Mouse (Mus musculus) cerebellum, adult 11-12 months (tissue): Measurements from ENCODE around the gene Cisd3.

Experiments used
- DNase-seq: peaks from one replicate; pipeline ENCODE4 v3.0.0; 2022

Gene Cisd3

DNA sequence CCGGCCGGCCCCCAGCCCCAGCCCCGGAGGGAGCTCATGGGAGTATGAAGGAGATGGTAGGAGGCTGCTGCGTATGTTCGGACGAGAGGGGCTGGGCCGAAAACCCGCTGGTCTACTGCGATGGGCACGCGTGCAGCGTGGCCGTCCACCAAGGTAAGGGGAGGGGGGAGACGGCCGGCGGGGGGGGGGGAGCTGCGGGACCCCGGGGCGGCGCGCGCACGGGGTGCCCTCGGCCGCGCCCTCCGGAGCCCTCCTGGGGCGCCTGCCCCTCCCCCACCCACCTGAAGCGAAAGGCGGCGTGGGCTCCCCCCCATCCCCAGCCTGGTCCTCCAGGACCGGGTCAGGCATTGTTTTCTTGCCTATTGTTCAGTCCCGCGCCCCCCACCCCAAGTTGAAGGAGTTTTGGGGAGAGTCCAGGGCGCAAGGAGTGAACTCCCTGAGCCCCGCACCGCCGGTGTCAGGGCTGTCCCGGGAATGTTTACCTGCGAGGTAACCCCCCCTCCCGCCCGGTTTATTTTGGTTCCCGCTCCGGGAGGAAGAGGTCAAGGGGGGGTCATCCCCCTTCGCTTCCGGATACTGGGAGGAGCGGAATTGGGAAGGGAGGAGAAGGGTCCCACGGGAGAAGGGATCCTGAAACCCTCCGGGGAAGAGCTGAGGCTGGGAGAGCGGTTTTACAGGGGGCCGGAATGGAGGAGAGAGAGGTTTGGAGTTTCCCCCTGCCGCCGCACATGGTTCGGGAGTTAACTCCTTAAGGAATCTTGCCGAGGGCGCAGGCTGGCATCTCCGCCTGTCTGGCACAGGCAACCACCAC, 21.9 kb upstream of the Cisd3 start:
- peak; percentile 71 for DNase-seq

DNA sequence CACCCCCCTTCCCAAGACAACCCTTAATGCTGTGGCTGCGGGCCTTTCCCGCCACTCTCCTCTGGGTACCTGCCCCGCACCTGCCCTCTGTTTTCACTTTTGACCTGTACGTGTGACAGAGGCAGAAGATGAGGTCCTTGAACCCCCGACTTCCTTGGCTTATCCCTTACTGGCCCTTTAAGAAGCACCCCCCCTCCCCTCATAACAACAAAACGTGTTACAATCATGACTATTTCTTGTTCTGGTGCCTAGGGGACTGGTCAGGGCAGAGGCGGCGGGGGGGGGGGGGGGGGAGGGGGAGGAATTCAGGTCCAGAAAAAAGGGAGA, 21.3 kb upstream of the Cisd3 start:
- DNase-seq: no peak

DNA sequence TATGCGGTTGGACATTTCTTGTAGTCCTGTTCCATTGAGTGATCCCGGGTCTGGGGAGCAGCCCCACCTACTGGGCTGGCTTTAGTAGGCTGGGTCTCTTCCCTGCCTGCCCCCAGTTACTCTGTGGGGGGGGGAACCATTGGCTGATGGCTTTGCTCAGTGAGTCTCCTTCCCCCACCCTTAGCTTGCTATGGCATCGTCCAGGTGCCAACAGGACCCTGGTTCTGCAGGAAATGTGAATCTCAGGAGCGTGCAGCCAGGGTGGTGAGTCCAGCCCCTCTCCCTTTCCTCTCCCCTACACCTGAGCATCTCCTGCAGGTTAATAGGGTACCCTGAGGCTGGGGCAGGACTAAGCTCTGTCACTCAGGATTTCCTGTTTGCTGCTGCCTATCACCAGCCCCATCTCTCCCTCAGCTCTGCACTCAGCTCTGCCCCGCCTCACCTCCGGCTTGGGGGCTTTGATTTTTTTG, 20.8 kb upstream of the Cisd3 start:
- DNase-seq: peak; percentile 64

- peak; percentile 54 for DNase-seq
Observed at GRCm38 (mm10) chr11:97665431-97665830, 20.2 kb upstream of the Cisd3 start.

DNA sequence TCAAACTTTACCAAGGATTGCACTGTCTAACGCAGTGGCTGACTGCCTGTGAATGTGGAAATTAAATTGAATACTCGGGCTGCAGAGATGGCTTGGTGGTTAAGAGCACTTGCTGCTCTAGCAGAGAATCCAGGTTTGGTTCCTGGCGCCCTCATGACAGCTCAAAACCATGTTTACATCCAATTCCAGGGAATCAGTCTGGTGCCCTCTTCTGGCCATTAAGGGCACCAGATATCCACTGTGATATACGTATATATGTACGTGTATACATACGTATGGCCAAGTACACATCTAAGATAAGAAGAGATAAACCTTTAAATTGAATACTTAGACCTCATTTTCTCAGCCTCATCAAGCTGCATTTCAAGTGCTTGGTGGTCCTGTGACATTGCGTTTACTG, 19.4 kb upstream of the Cisd3 start:
- no peak for DNase-seq

DNA sequence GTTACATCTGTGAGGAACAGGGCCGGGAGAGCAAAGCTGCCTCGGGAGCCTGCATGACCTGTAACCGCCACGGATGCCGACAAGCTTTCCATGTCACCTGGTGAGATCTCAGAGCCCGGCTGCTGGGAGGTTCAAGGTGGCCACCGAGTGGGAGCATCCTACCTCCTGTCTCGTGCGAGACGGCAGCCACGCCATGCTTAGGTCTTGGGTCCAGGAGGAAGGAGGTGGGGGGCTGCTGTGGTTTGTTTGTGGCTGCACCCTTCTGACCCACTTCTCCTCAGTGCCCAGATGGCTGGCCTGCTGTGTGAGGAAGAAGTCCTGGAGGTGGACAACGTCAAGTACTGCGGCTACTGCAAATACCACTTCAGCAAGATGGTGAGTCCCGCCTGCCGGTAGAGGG, 18.8 kb upstream of the Cisd3 start:
- peak; percentile 43 for DNase-seq

GRCm38 (mm10) chr11:97668160-97668559, 17.5 kb upstream of the Cisd3 start:
- DNase-seq: peak; percentile 32

GRCm38 (mm10) chr11:97669268-97669667, 16.4 kb upstream of the Cisd3 start:
- DNase-seq: peak; percentile 42

DNA sequence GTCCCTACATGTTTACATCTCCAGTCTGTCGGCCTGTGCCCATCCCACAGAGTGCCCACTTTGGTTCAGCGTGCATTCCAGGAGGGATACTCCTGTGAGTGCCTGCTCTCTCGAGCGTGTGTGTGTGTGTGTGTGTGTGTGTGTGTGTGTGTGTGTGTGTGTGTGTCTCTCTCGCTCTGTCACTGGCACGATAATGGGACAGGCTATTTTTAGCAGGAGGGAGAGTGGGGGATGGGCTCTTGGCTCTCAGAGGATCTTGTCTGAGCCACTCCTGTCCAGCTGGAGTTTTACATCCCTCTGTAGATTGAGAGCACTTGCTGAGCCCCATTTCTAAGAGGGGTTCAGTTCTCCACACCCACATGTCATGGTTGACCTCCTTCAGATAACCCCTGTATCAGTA, 15.8 kb upstream of the Cisd3 start:
- DNase-seq: peak; percentile 55

- peak; percentile 33 for DNase-seq
Observed at GRCm38 (mm10) chr11:97670234-97671176, 15.1 kb upstream of the Cisd3 start.

GRCm38 (mm10) chr11:97671177-97671527, 14.5 kb upstream of the Cisd3 start:
- DNase-seq: no peak

DNA sequence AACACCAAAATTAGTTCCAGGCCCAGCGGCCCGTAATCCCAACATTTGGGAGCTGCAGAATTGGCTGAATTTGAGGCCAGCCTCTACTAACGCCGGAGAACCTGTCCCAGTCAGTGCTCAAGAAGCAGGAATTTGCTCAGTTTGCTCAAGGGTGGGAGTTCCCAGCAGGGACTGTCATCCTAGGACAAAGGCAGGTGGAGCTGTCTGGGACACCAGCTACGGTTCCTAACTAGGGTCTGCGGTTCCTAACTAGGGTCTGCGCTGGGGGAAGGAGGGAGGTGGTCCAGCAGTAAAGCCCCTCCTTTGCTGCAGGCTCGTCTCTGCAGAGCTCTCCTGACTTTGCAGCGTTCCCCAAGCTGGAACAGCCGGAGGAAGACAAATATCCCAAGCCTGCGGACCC, 12.5 kb upstream of the Cisd3 start:
- DNase-seq: no peak

GRCm38 (mm10) chr11:97676050-97676754, 9.4 kb upstream of the Cisd3 start:
- no peak for DNase-seq

DNA sequence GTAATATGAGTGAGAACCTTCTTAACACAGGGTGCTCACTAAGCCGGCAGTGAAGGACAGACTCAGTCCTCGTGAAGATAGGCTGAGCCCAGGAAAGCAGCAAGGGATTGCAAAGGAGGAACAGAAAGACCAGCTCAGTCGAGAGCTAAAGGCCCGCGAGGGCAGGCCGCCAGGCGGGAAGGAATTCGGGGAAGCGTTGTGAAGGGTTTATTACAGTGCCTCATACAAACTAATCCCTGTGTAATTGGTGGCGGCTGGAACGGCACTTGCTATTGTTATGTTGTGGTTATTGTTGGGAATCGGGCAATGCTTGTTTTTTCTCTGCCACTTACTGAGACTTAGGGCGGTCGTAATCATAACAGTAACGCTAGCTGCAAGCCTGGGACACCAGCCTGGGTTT, 8.2 kb upstream of the Cisd3 start:
- DNase-seq: no peak

- no peak for DNase-seq
Observed at GRCm38 (mm10) chr11:97677842-97678241, 7.8 kb upstream of the Cisd3 start.

DNA sequence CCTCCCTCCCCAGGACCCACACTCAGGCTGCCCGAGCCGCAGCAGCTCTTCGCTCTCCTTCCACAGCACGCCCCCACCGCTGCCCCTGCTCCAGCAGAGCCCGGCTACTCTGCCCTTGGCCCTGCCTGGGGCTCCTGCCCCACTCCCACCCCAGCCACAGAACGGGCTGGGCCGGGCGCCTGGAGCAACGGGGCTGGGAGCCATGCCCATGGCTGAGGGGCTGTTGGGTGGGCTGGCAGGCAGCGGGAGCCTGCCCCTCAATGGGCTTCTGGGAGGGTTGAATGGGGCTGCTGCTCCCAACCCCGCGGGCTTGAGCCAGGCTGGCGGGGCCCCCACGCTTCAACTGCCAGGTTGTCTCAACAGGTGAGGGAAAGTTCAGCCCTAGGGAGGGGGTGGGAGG, 7.3 kb upstream of the Cisd3 start:
- DNase-seq: no peak

GRCm38 (mm10) chr11:97680430-97680829, 5.2 kb upstream of the Cisd3 start:
- DNase-seq: no peak

DNA sequence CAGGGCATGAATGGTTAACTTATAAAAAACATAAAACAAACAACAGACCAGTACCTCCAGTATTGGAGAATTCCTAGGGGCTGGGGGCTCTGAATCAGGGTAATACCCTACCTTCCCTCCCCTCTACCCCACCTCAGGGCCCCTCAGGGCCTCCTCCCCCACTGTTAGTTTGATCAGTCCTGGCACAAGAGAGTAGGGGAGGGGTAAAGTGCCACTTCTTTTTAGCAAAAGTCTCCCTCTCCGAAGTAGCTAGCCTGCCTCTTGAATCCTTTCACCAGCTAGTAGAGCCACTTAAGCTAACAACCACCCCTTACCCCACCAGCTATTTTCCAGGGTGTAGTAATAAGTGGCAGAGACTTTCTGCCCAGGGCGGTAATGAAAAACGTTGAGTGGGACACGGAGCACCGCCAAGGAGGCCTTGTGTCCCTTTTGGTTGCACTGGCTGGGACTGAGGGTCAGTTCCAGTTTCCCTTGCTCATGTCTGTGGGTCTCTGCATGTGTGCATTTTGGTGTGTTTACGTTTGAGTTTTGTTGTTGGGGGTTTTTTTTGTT, 3.0 kb upstream of the Cisd3 start:
- DNase-seq: no peak

DNA sequence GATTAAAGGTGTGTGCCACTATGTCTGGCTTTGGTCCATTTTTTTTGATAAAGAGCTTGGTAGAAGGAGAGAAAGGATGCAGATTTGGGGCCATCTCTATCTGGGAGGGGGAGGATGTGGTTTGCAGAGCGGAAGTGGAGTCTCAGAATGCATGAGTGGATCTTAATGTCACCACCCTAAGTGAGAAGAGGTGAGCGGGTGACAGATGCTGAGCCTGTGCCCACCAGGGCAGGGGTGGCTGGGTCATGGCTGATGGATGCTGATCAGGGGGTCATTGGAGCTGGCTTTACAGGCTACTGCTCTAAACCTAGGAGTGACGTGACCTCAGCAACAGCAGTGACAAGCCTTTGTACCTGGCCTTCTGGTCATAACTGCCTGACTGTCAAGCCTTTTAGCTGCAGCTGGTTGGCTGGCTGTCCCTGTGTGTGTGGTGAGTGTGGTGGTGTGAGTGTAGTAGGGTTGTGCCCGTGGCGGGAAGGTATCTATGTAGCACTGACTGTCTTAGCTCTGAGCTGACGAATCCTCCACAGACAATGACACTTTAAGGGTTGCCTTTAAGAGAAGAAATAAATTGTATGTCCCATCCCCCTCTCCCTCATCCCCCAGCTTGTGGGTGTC, 1.5 kb upstream of the Cisd3 start:
- no peak for DNase-seq

DNA sequence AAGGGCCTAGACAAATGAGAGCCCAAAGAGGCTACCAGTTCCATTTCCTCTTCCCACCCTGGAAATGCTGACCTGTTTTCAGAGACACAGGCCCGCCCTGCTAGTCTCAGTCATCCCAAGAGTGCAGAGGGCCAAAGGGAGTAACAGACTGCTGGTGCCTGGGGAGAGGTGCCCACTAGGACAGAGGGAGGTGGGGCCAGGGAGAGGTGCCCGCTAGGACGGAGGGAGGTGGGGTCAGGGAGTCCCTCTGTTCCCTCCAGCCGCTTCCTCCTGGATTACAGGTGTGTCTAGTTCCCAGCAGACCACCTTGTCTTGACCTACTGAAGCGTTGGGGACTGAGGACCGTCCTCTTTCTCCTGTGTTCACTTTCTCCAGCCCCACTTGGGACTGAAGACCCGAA, 860 bp upstream of the Cisd3 start:
- no peak for DNase-seq

- no peak for DNase-seq
Observed at GRCm38 (mm10) chr11:97686322-97686908, 789 bp downstream of the Cisd3 start.

DNA sequence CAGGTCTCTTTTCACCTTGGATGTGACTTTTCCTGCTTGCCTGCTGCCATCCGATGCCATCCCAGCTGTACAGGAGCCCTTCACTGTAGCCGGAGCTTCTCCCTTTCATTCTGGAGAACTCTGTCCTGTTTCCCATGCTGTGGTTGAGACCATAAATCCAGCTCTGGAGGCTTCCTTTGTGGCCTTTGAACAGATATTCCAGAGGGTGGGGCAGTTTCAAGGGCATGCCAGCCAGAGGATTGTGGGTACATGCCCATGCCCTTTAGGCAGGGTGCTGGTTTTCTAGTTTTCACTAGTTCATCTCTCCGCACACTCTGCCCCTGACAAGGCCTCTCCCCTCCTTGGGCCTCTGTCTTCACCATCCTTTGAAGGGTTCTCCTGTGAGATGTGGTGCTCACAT, 1.4 kb downstream of the Cisd3 start:
- no peak for DNase-seq
